Comparison of ENCODE assay signal across 8 mouse cellular contexts in genomic region chr4:133012776-133013265, GRCm38 (mm10). TPM values are rescaled to one million over a fixed set of nuclear protein-coding genes. Genes with fewer than 3 reads are reported as not detected.
DNase-seq lines count a peak whose midpoint lies in the region; ATAC-seq and TF ChIP-seq lines count a peak whose summit lies in the region.

No protein-coding gene starts in this region.

- no peak for ATAC-seq in megakaryocyte, adult 5-6 weeks (ENCODE audit: poor library complexity, severe bottlenecking)
- ATAC-seq in forebrain, embryonic 16.5 days, result no peak
- ATAC-seq in intestine, embryonic 15.5 days, result no peak
- ATAC-seq in lung, postnatal 0 days, result no peak
- ATAC-seq in activated CD4-positive, CD25-positive, alpha-beta regulatory T cell, adult 4 months, result no peak

- no peak for TF ChIP-seq CTCF in lung, postnatal 0 days (IDR thresholded peaks at IDR 0.05)

- H3K9me3 ChIP-seq in megakaryocyte, embryonic 14.5 days, result no peaks in the 10 kb centered on the region
- H3K9me3 ChIP-seq in forebrain, embryonic 16.5 days (ENCODE audit: control insufficient read depth, low read length), result no peaks in the 10 kb centered on the region
- no peaks in the 10 kb centered on the region for H3K9me3 ChIP-seq in intestine, embryonic 15.5 days
- no peaks in the 10 kb centered on the region for H3K9me3 ChIP-seq in lung, postnatal 0 days (ENCODE audit: low read length)

- peaks cover 80% of the 10 kb centered on the region for H3K4me1 ChIP-seq in megakaryocyte, embryonic 14.5 days
- H3K4me1 ChIP-seq in forebrain, embryonic 16.5 days (replicated peaks; ENCODE audit: control insufficient read depth, insufficient read depth, low read length), result peaks cover 56% of the 10 kb centered on the region
- peaks cover 63% of the 10 kb centered on the region for H3K4me1 ChIP-seq in intestine, embryonic 15.5 days (replicated peaks)
- peaks cover 19% of the 10 kb centered on the region for H3K4me1 ChIP-seq in lung, postnatal 0 days (ENCODE audit: insufficient read depth, low read depth, low read length)

- peak overlapping the region; percentile 99 for H3K9ac ChIP-seq in forebrain, embryonic 16.5 days (replicated peaks; ENCODE audit: low read depth, low read length)
- peak overlapping the region; percentile 93 for H3K9ac ChIP-seq in intestine, embryonic 15.5 days
- peak overlapping the region; percentile 74 for H3K9ac ChIP-seq in lung, postnatal 0 days (replicated peaks; ENCODE audit: low read depth)

- peak overlapping the region; percentile 76 for H3K4me2 ChIP-seq in forebrain, embryonic 16.5 days (ENCODE audit: low read length)
- H3K4me2 ChIP-seq in intestine, embryonic 15.5 days (replicated peaks), result peak overlapping the region; percentile 88
- peak overlapping the region; percentile 89 for H3K4me2 ChIP-seq in lung, postnatal 0 days (replicated peaks; ENCODE audit: low read depth, low read length)

- peak overlapping the region; percentile 97 for H3K4me3 ChIP-seq in megakaryocyte, embryonic 14.5 days (replicated peaks)
- peak overlapping the region; percentile 93 for H3K4me3 ChIP-seq in forebrain, embryonic 16.5 days (replicated peaks; ENCODE audit: low read length)
- H3K4me3 ChIP-seq in intestine, embryonic 15.5 days (replicated peaks), result peak overlapping the region; percentile 90
- H3K4me3 ChIP-seq in lung, postnatal 0 days (ENCODE audit: low read depth, low read length), result peak overlapping the region; percentile 84

- peaks cover 16% of the 10 kb centered on the region for H3K36me3 ChIP-seq in megakaryocyte, embryonic 14.5 days (replicated peaks; ENCODE audit: low read length)
- H3K36me3 ChIP-seq in forebrain, embryonic 16.5 days (ENCODE audit: control insufficient read depth, insufficient read depth), result no peaks in the 10 kb centered on the region
- no peaks in the 10 kb centered on the region for H3K36me3 ChIP-seq in intestine, embryonic 15.5 days
- H3K36me3 ChIP-seq in lung, postnatal 0 days (ENCODE audit: insufficient read depth, low read length), result no peaks in the 10 kb centered on the region

- DNase-seq in adrenal gland, postnatal 25 days, result peak; percentile 61
- DNase-seq in lung, postnatal 0 days (ENCODE audit: low spot score), result peak; percentile 31
- DNase-seq in thymus, adult 18-20 months, result peak; percentile 40 to 60

- peaks cover 9% of the 10 kb centered on the region for H3K27me3 ChIP-seq in megakaryocyte, embryonic 14.5 days (replicated peaks)
- H3K27me3 ChIP-seq in forebrain, embryonic 16.5 days (replicated peaks; ENCODE audit: control insufficient read depth, insufficient read depth, low read length), result peaks cover 10% of the 10 kb centered on the region
- peaks cover 7% of the 10 kb centered on the region for H3K27me3 ChIP-seq in intestine, embryonic 15.5 days (replicated peaks)
- 0 out of 2 replicates have a peak, but pooled peaks cover 5% of the 10 kb centered on the region for H3K27me3 ChIP-seq in lung, postnatal 0 days (replicated peaks; ENCODE audit: insufficient read depth, low read length)

- peak overlapping the region; percentile 98 for H3K27ac ChIP-seq in forebrain, embryonic 16.5 days (ENCODE audit: low read length)
- peak overlapping the region; percentile 97 for H3K27ac ChIP-seq in intestine, embryonic 15.5 days
- H3K27ac ChIP-seq in lung, postnatal 0 days (ENCODE audit: low read length), result peak overlapping the region; percentile 89

- WGBS in forebrain, embryonic 16.5 days, result 0% methylated on average over 14 of the region's 17 CpGs
- under 1% methylated on average over 17 of the region's 17 CpGs for WGBS in intestine, embryonic 15.5 days
- 2% methylated on average over 14 of the region's 17 CpGs for WGBS in lung, postnatal 0 days

- no peak for TF ChIP-seq EP300 in lung, postnatal 0 days (IDR thresholded peaks at IDR 0.05)

RNA-seq across cellular contexts. Expression of gene Ahdc1, which starts 1.8 kb away (rescaled TPM):
- 42.4 and 114 TPM in 2 replicates for polyA plus RNA-seq in megakaryocyte, embryonic 14.5 days (2012; ENCODE audit: insufficient read depth, low replicate concordance)
- 3.0 and 4.4 TPM in 2 replicates for total RNA-seq in megakaryocyte, adult 5-6 weeks (2015)
- 0.77 and 3.6 TPM in 2 replicates for total RNA-seq in megakaryocyte, adult 5-6 weeks (2017)
- 91.4 and 96.4 TPM in 2 replicates for total RNA-seq in adrenal gland, postnatal 25 days (2021)
- polyA plus RNA-seq in forebrain, embryonic 16.5 days (2015; fragmentation: Nextera tagmentation; extraction: Ambion mirVana), result 13.0 and 13.7 TPM in 2 replicates
- 5.4 and 6.3 TPM in 2 replicates for polyA plus RNA-seq in intestine, embryonic 15.5 days (2015; fragmentation: Nextera tagmentation; extraction: Ambion mirVana)
- polyA plus RNA-seq in lung, postnatal 0 days (2015; fragmentation: Nextera tagmentation; extraction: Ambion mirVana), result 3.9 and 4.4 TPM in 2 replicates
- polyA plus RNA-seq in activated CD4-positive, CD25-positive, alpha-beta regulatory T cell, adult 4 months (2017; shearing (Covaris generic)), result 1 to 10 TPM; 2.1 TPM

RNA-seq across cellular contexts. Expression of gene Fgr, which starts 38.9 kb away (rescaled TPM):
- polyA plus RNA-seq in megakaryocyte, embryonic 14.5 days (2012; ENCODE audit: insufficient read depth, low replicate concordance), result 4.8 TPM in 1 of 2 replicates, not detected in the other
- 108 and 116 TPM in 2 replicates for total RNA-seq in megakaryocyte, adult 5-6 weeks (2015)
- 111 and 112 TPM in 2 replicates for total RNA-seq in megakaryocyte, adult 5-6 weeks (2017)
- 0.33 TPM in 1 of 2 replicates, not detected in the other for total RNA-seq in adrenal gland, postnatal 25 days (2021)
- not detected in 2 replicates for polyA plus RNA-seq in forebrain, embryonic 16.5 days (2015; fragmentation: Nextera tagmentation; extraction: Ambion mirVana)
- polyA plus RNA-seq in intestine, embryonic 15.5 days (2015; fragmentation: Nextera tagmentation; extraction: Ambion mirVana), result 2.3 and 3.7 TPM in 2 replicates
- polyA plus RNA-seq in lung, postnatal 0 days (2015; fragmentation: Nextera tagmentation; extraction: Ambion mirVana), result 4.0 and 4.7 TPM in 2 replicates
- polyA plus RNA-seq in activated CD4-positive, CD25-positive, alpha-beta regulatory T cell, adult 4 months (2017; shearing (Covaris generic)), result 1 to 10 TPM; 4.2 TPM
